Mouse (Mus musculus) heart, adult 8-10 months (tissue): Measurements from ENCODE around the gene Prss34. TPM values are rescaled to one million over a fixed set of nuclear protein-coding genes. Genes with fewer than 3 reads are reported as not detected.

Experiments used
- DNase-seq: peaks from one replicate; pipeline ENCODE4 v3.0.0; 2022; ENCODE audit warnings: low spot score
- total RNA-seq, 4 experiments: library from RNA; stranded (reverse); gene quantifications; 2 replicates each; pipeline ENCODE4 v1.2.4; 2022

Prss34 gene
- total RNA-seq: under 1 TPM in 1 of 4 experiments, not detected in 3; 0.23 TPM

GRCm38 (mm10) chr17:25298094-25298493 is at the start of gene Prss34:
Gene Prss34, plus strand, starts transcription at chr17:25298394.
- no peak for DNase-seq

- no peak for DNase-seq
These were observed 47.9 kb upstream of the Prss34 start for GRCm38 (mm10) chr17:25250181-25250835.

- no peak for DNase-seq
These were observed 45.6 kb upstream of the Prss34 start for GRCm38 (mm10) chr17:25252643-25253042.

GRCm38 (mm10) chr17:25253760-25254159 is 44.4 kb upstream of the Prss34 start:
- no peak for DNase-seq

- DNase-seq: no peak
These were observed 43.1 kb upstream of the Prss34 start for GRCm38 (mm10) chr17:25255110-25255509.

GRCm38 (mm10) chr17:25256140-25256754 is 41.9 kb upstream of the Prss34 start, which contains the start of gene Baiap3:
Gene Baiap3, minus strand, starts transcription at chr17:25256364.
- DNase-seq: no peak

- DNase-seq: no peak
These were observed 40.4 kb upstream of the Prss34 start for GRCm38 (mm10) chr17:25257804-25258261.

GRCm38 (mm10) chr17:25264453-25264852 is 33.7 kb upstream of the Prss34 start:
- peak; percentile 51 for DNase-seq

- no peak for DNase-seq
These were observed 27.3 kb upstream of the Prss34 start for GRCm38 (mm10) chr17:25270795-25271335.

GRCm38 (mm10) chr17:25272326-25272725 is 25.9 kb upstream of the Prss34 start:
- no peak for DNase-seq

GRCm38 (mm10) chr17:25272951-25273705 is 25.1 kb upstream of the Prss34 start:
- peak; percentile 20 for DNase-seq

- peak; percentile 99 for DNase-seq
These were observed 24.3 kb upstream of the Prss34 start for GRCm38 (mm10) chr17:25273706-25274501.

- DNase-seq: no peak
These were observed 23.4 kb upstream of the Prss34 start, which contains the start of gene Ube2i for GRCm38 (mm10) chr17:25274571-25275346. Gene Ube2i, minus strand, starts transcription at chr17:25274622.

GRCm38 (mm10) chr17:25275833-25276232 is 22.4 kb upstream of the Prss34 start:
- no peak for DNase-seq

GRCm38 (mm10) chr17:25282133-25282532 is 16.1 kb upstream of the Prss34 start:
- peak; percentile 51 for DNase-seq

- DNase-seq: peak; percentile 67
These were observed 13.2 kb upstream of the Prss34 start for GRCm38 (mm10) chr17:25285033-25285432.

- DNase-seq: no peak
These were observed 9.4 kb upstream of the Prss34 start for GRCm38 (mm10) chr17:25288842-25289241.

GRCm38 (mm10) chr17:25290411-25290810 is 7.8 kb upstream of the Prss34 start:
- DNase-seq: no peak

- DNase-seq: no peak
These were observed 4.7 kb upstream of the Prss34 start for GRCm38 (mm10) chr17:25293495-25293894.

- DNase-seq: no peak
These were observed 4.1 kb upstream of the Prss34 start for GRCm38 (mm10) chr17:25294111-25294510.
